Mouse (Mus musculus): ENCODE data around the gene Cd63. TPM values are rescaled to one million over a fixed set of nuclear protein-coding genes. Genes with fewer than 3 reads are reported as not detected.

Cd63 gene
- 133 TPM for polyA plus RNA-seq (2015; fragmentation: Illumina TruSeq; extraction: RNeasy Lipid Tissue Mini Kit (QIAGEN cat#74804); ENCODE audit: insufficient read depth, low replicate concordance)

GRCm38 (mm10) chr10:128900698-128901097 lies at the start of gene Cd63:
TSS of gene Cd63 (plus strand) at chr10:128900989.

GRCm38 (mm10) chr10:128891296-128892094 lies 9.3 kb upstream of the Cd63 start, which contains the start of gene Gdf11:
TSS of gene Gdf11 (minus strand) at chr10:128891718.

GRCm38 (mm10) chr10:128922822-128923012 lies 21.9 kb downstream of the Cd63 start, which contains the start of gene Rdh5:
TSS of gene Rdh5 (minus strand) at chr10:128922888.

GRCm38 (mm10) chr10:128923935-128924334 lies 23.1 kb downstream of the Cd63 start, which contains the start of gene Bloc1s1:
TSS of gene Bloc1s1 (minus strand) at chr10:128924035.

GRCm38 (mm10) chr10:128933574-128933973 lies 32.8 kb downstream of the Cd63 start, which contains the start of gene Itga7:
TSS of gene Itga7 (plus strand) at chr10:128933818.

GRCm38 (mm10) chr10:128960590-128961584 lies 60.1 kb downstream of the Cd63 start, which contains the start of gene Mettl7b:
TSS of gene Mettl7b (minus strand) at chr10:128960988.

Other genes starting within 250 kb of the Cd63 start
- 11.8 TPM for gene Suox, start 226.9 kb upstream of the Cd63 start, polyA plus RNA-seq (2015; fragmentation: Illumina TruSeq; extraction: RNeasy Lipid Tissue Mini Kit (QIAGEN cat#74804); ENCODE audit: insufficient read depth, low replicate concordance)
- 110 TPM for gene Rab5b, start 204.7 kb upstream of the Cd63 start, polyA plus RNA-seq (2015; fragmentation: Illumina TruSeq; extraction: RNeasy Lipid Tissue Mini Kit (QIAGEN cat#74804); ENCODE audit: insufficient read depth, low replicate concordance)
- gene Pmel, start 196.8 kb upstream of the Cd63 start, polyA plus RNA-seq (2015; fragmentation: Illumina TruSeq; extraction: RNeasy Lipid Tissue Mini Kit (QIAGEN cat#74804); ENCODE audit: insufficient read depth, low replicate concordance), result 0.30 TPM
- 64.5 TPM for gene Cdk2, start 196.0 kb upstream of the Cd63 start, polyA plus RNA-seq (2015; fragmentation: Illumina TruSeq; extraction: RNeasy Lipid Tissue Mini Kit (QIAGEN cat#74804); ENCODE audit: insufficient read depth, low replicate concordance)
- 222 TPM for gene Dgka, start 156.1 kb upstream of the Cd63 start, polyA plus RNA-seq (2015; fragmentation: Illumina TruSeq; extraction: RNeasy Lipid Tissue Mini Kit (QIAGEN cat#74804); ENCODE audit: insufficient read depth, low replicate concordance)
- 26.8 TPM for gene Pym1, start 153.1 kb upstream of the Cd63 start, polyA plus RNA-seq (2015; fragmentation: Illumina TruSeq; extraction: RNeasy Lipid Tissue Mini Kit (QIAGEN cat#74804); ENCODE audit: insufficient read depth, low replicate concordance)
- 4.1 TPM for gene Mmp19, start 110.1 kb upstream of the Cd63 start, polyA plus RNA-seq (2015; fragmentation: Illumina TruSeq; extraction: RNeasy Lipid Tissue Mini Kit (QIAGEN cat#74804); ENCODE audit: insufficient read depth, low replicate concordance)
- gene Dnajc14, start 96.9 kb upstream of the Cd63 start, polyA plus RNA-seq (2015; fragmentation: Illumina TruSeq; extraction: RNeasy Lipid Tissue Mini Kit (QIAGEN cat#74804); ENCODE audit: insufficient read depth, low replicate concordance), result 63.9 TPM
- 10.7 TPM for gene Tmem198b, start 96.6 kb upstream of the Cd63 start, polyA plus RNA-seq (2015; fragmentation: Illumina TruSeq; extraction: RNeasy Lipid Tissue Mini Kit (QIAGEN cat#74804); ENCODE audit: insufficient read depth, low replicate concordance)
- 193 TPM for gene Sarnp, start 83.7 kb upstream of the Cd63 start, polyA plus RNA-seq (2015; fragmentation: Illumina TruSeq; extraction: RNeasy Lipid Tissue Mini Kit (QIAGEN cat#74804); ENCODE audit: insufficient read depth, low replicate concordance)
- gene Ormdl2, start 79.3 kb upstream of the Cd63 start, polyA plus RNA-seq (2015; fragmentation: Illumina TruSeq; extraction: RNeasy Lipid Tissue Mini Kit (QIAGEN cat#74804); ENCODE audit: insufficient read depth, low replicate concordance), result 55.9 TPM
- 20.5 TPM for gene Gdf11, start 9.3 kb upstream of the Cd63 start, polyA plus RNA-seq (2015; fragmentation: Illumina TruSeq; extraction: RNeasy Lipid Tissue Mini Kit (QIAGEN cat#74804); ENCODE audit: insufficient read depth, low replicate concordance)
- gene Rdh5, start 21.9 kb downstream of the Cd63 start, polyA plus RNA-seq (2015; fragmentation: Illumina TruSeq; extraction: RNeasy Lipid Tissue Mini Kit (QIAGEN cat#74804); ENCODE audit: insufficient read depth, low replicate concordance), result 10.6 TPM
- 64.2 TPM for gene Bloc1s1, start 23.0 kb downstream of the Cd63 start, polyA plus RNA-seq (2015; fragmentation: Illumina TruSeq; extraction: RNeasy Lipid Tissue Mini Kit (QIAGEN cat#74804); ENCODE audit: insufficient read depth, low replicate concordance)
- gene Itga7, start 32.8 kb downstream of the Cd63 start, polyA plus RNA-seq (2015; fragmentation: Illumina TruSeq; extraction: RNeasy Lipid Tissue Mini Kit (QIAGEN cat#74804); ENCODE audit: insufficient read depth, low replicate concordance), result 1.9 TPM
- gene Mettl7b, start 60.0 kb downstream of the Cd63 start, polyA plus RNA-seq (2015; fragmentation: Illumina TruSeq; extraction: RNeasy Lipid Tissue Mini Kit (QIAGEN cat#74804); ENCODE audit: insufficient read depth, low replicate concordance), result not detected
- not detected for gene Olfr9, start 88.4 kb downstream of the Cd63 start, polyA plus RNA-seq (2015; fragmentation: Illumina TruSeq; extraction: RNeasy Lipid Tissue Mini Kit (QIAGEN cat#74804); ENCODE audit: insufficient read depth, low replicate concordance)
- gene Olfr763, start 109.8 kb downstream of the Cd63 start, polyA plus RNA-seq (2015; fragmentation: Illumina TruSeq; extraction: RNeasy Lipid Tissue Mini Kit (QIAGEN cat#74804); ENCODE audit: insufficient read depth, low replicate concordance), result not detected
- not detected for gene Olfr764-ps1, start 138.9 kb downstream of the Cd63 start, polyA plus RNA-seq (2015; fragmentation: Illumina TruSeq; extraction: RNeasy Lipid Tissue Mini Kit (QIAGEN cat#74804); ENCODE audit: insufficient read depth, low replicate concordance)
- not detected for gene Olfr765, start 149.0 kb downstream of the Cd63 start, polyA plus RNA-seq (2015; fragmentation: Illumina TruSeq; extraction: RNeasy Lipid Tissue Mini Kit (QIAGEN cat#74804); ENCODE audit: insufficient read depth, low replicate concordance)
- not detected for gene Olfr766-ps1, start 168.0 kb downstream of the Cd63 start, polyA plus RNA-seq (2015; fragmentation: Illumina TruSeq; extraction: RNeasy Lipid Tissue Mini Kit (QIAGEN cat#74804); ENCODE audit: insufficient read depth, low replicate concordance)
- gene Olfr767, start 181.9 kb downstream of the Cd63 start, polyA plus RNA-seq (2015; fragmentation: Illumina TruSeq; extraction: RNeasy Lipid Tissue Mini Kit (QIAGEN cat#74804); ENCODE audit: insufficient read depth, low replicate concordance), result not detected
- gene Olfr768, start 198.4 kb downstream of the Cd63 start, polyA plus RNA-seq (2015; fragmentation: Illumina TruSeq; extraction: RNeasy Lipid Tissue Mini Kit (QIAGEN cat#74804); ENCODE audit: insufficient read depth, low replicate concordance), result not detected
- not detected for gene Olfr769, start 216.9 kb downstream of the Cd63 start, polyA plus RNA-seq (2015; fragmentation: Illumina TruSeq; extraction: RNeasy Lipid Tissue Mini Kit (QIAGEN cat#74804); ENCODE audit: insufficient read depth, low replicate concordance)
- gene Olfr770, start 238.0 kb downstream of the Cd63 start, polyA plus RNA-seq (2015; fragmentation: Illumina TruSeq; extraction: RNeasy Lipid Tissue Mini Kit (QIAGEN cat#74804); ENCODE audit: insufficient read depth, low replicate concordance), result not detected